In genomic region chr8:106527241-106528036, GRCm38 (mm10) we compare ENCODE assay signal across 11 mouse cellular contexts. TPM values are rescaled to one million over a fixed set of nuclear protein-coding genes. Genes with fewer than 3 reads are reported as not detected.
DNase-seq lines count a peak whose midpoint lies in the region; ATAC-seq lines count a peak whose summit lies in the region.
"Had no signal": no experiment of that assay in that cellular context is flagged by ENCODE, and none has a peak within 500 bp of the region (broad histone marks: within the 10 kb centered on the region; RNA-seq: fewer than 3 reads in every experiment).

No protein-coding gene starts in this region.

- peaks cover 25% of the 10 kb centered on the region for H3K36me3 ChIP-seq in heart, embryonic 10.5 days
- H3K36me3 ChIP-seq in embryonic facial prominence, embryonic 13.5 days: no peaks in the 10 kb centered on the region
- H3K36me3 ChIP-seq: midbrain, embryonic 12.5 days had no signal

- H3K27ac ChIP-seq in heart, embryonic 10.5 days: peak overlapping the region; percentile 81
- no peak overlapping the region for H3K27ac ChIP-seq in embryonic facial prominence, embryonic 13.5 days
- H3K27ac ChIP-seq: midbrain, embryonic 12.5 days had no signal

- 0 out of 2 replicates have a peak, but pooled peaks have one; percentile 34 for ATAC-seq in embryonic facial prominence, embryonic 13.5 days (ENCODE audit: insufficient number of reproducible peaks, insufficient read depth, low FRiP score, low TSS enrichment, low read depth)

- peak; percentile 87 for DNase-seq in heart, embryonic 10.5 days (ENCODE audit: low spot score)
- no peak for DNase-seq in heart, postnatal 25 days (ENCODE audit: low spot score)
- DNase-seq in retina, embryonic 14.5 days (ENCODE audit: low spot score): peak; percentile 24
- no peak for DNase-seq in retina, postnatal 1 day
- peak; percentile 55 for DNase-seq in testis, postnatal 10 days (ENCODE audit: low spot score)
- no peak for DNase-seq in gastrocnemius, adult 18-20 months (ENCODE audit: low spot score)
- DNase-seq in ovary, postnatal 14 days (ENCODE audit: low spot score): no peak
- DNase-seq: gastrocnemius, postnatal 10 days had no signal

- no peak overlapping the region for H3K9ac ChIP-seq in embryonic facial prominence, embryonic 13.5 days
- H3K9ac ChIP-seq: midbrain, embryonic 12.5 days had no signal

- H3K4me3 ChIP-seq in heart, embryonic 10.5 days: no peak overlapping the region
- no peak overlapping the region for H3K4me3 ChIP-seq in embryonic facial prominence, embryonic 13.5 days
- H3K4me3 ChIP-seq: midbrain, embryonic 12.5 days had no signal

- H3K4me2 ChIP-seq in embryonic facial prominence, embryonic 13.5 days: no peak overlapping the region
- H3K4me2 ChIP-seq: midbrain, embryonic 12.5 days had no signal

- WGBS in heart, embryonic 10.5 days: 70% methylated on average over 9 of the region's 9 CpGs
- 81% methylated on average over 9 of the region's 9 CpGs for WGBS in embryonic facial prominence, embryonic 13.5 days

- no peaks in the 10 kb centered on the region for H3K9me3 ChIP-seq in heart, embryonic 10.5 days
- no peaks in the 10 kb centered on the region for H3K9me3 ChIP-seq in embryonic facial prominence, embryonic 13.5 days
- H3K9me3 ChIP-seq: midbrain, embryonic 12.5 days had no signal

- peaks cover 35% of the 10 kb centered on the region for H3K4me1 ChIP-seq in heart, embryonic 10.5 days
- peaks cover 10% of the 10 kb centered on the region; the same call in 1 of the 2 replicates for H3K4me1 ChIP-seq in embryonic facial prominence, embryonic 13.5 days
- H3K4me1 ChIP-seq: midbrain, embryonic 12.5 days had no signal

- no peaks in the 10 kb centered on the region for H3K27me3 ChIP-seq in heart, embryonic 10.5 days (ENCODE audit: insufficient read depth, poor library complexity, severe bottlenecking)
- no peaks in the 10 kb centered on the region for H3K27me3 ChIP-seq in embryonic facial prominence, embryonic 13.5 days

- intact Hi-C loops in heart, postnatal 25 days (cut with DNase I): no loop called here

RNA-seq across cellular contexts. Expression of gene Cdh3, which starts 16.7 kb away (rescaled TPM):
- polyA plus RNA-seq in heart, embryonic 10.5 days (2016; fragmentation: Nextera tagmentation; extraction: Ambion mirVana): 31.2 and 37.7 TPM in 2 replicates
- 1 to 10 TPM; 1.3 to 1.6 TPM for total RNA-seq in heart, postnatal 25 days (2021)
- polyA plus RNA-seq in embryonic facial prominence, embryonic 13.5 days (2015; fragmentation: Nextera tagmentation; extraction: Ambion mirVana): 21.5 and 22.3 TPM in 2 replicates
- not detected for total RNA-seq in gastrocnemius, adult 18-20 months (2021)

RNA-seq across cellular contexts. Expression of gene 6030452D12Rik, which starts 27.1 kb away (rescaled TPM):
- not detected in 2 replicates for polyA plus RNA-seq in heart, embryonic 10.5 days (2016; fragmentation: Nextera tagmentation; extraction: Ambion mirVana)
- not detected for total RNA-seq in heart, postnatal 25 days (2021)
- not detected in 2 replicates for polyA plus RNA-seq in embryonic facial prominence, embryonic 13.5 days (2015; fragmentation: Nextera tagmentation; extraction: Ambion mirVana)
- total RNA-seq in gastrocnemius, adult 18-20 months (2021): not detected
- total RNA-seq: gastrocnemius, postnatal 10 days; left cerebral cortex, adult 18-20 months had no signal
- polyA plus RNA-seq: midbrain, embryonic 12.5 days had no signal

RNA-seq across cellular contexts. Expression of gene Gm10073, which starts 45.8 kb away (rescaled TPM):
- polyA plus RNA-seq in heart, embryonic 10.5 days (2016; fragmentation: Nextera tagmentation; extraction: Ambion mirVana): 4.9 and 6.8 TPM in 2 replicates
- total RNA-seq in heart, postnatal 25 days (2021): 100 to 1,000 TPM; 108 to 113 TPM
- polyA plus RNA-seq in embryonic facial prominence, embryonic 13.5 days (2015; fragmentation: Nextera tagmentation; extraction: Ambion mirVana): 9.8 and 34.6 TPM in 2 replicates
- total RNA-seq in gastrocnemius, adult 18-20 months (2021): 100 to 1,000 TPM in 1 of 2 experiments, 10 to 100 TPM in 1; 91.6 to 114 TPM

Comparison
In these comparisons a context has a peak if more than half of its experiments do, and no peak if none do; other contexts are left out.
1. DNase-seq: peak in heart, embryonic 10.5 days (single experiment), retina, embryonic 14.5 days (single experiment) and testis, postnatal 10 days (single experiment); none in heart, postnatal 25 days (single experiment), retina, postnatal 1 day (single experiment), gastrocnemius, adult 18-20 months (single experiment) and ovary, postnatal 14 days (single experiment).